Comparison of ENCODE assay signal across 7 mouse cellular contexts in the genomic region with DNA sequence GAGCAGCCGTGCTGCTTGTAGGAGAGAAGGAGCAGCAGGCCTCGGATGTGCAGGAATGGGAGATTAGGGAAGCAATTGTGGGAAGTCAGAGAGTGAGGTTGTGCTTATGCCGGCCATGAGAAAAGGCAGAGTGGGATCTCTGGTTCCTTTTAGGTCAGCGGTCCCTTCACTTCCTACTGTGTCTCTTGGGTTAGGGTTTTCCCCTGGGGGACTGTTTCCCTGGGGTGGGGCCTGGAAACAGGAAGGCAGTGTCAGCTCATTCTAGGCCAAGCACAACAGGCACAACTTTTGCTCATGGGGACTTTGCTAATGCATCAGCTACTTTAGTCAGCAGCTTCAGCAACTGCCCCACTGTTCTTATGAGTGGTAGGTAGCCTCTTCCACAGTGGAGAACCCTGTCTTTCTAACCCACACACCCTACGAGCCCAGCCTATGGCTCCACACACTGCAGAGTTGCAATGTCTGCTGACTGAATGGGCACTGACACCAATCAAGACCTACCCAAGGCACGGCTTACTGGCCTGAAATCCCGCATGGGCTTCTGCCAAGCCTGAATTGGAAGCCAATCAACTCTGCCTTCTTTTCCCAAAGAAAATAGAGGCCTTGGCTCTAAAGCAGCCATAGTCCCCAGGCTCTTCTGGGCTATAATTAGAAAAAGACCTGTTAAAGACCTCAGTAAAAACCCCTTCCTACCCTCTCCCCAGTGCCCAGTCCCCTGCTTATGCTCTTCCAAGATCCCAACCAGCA.
DNase-seq lines count a peak whose midpoint lies in the region; ATAC-seq lines count a peak whose summit lies in the region.

No protein-coding gene starts in this region.

- WGBS in midbrain, embryonic 14.5 days: 84% methylated on average over 7 of the region's 7 CpGs
- 74% methylated on average over 7 of the region's 7 CpGs for WGBS in midbrain, embryonic 16.5 days

- peak; percentile 29 for DNase-seq in midbrain, embryonic 14.5 days
- DNase-seq in cerebellum, adult 9-10 months: peak; percentile 61
- peak; percentile 52 for DNase-seq in gastrocnemius, postnatal 25 days
- DNase-seq in layer of hippocampus, postnatal 10 days (ENCODE audit: low spot score in 2 of 2): peak; percentile 63 to 73
- no peak for DNase-seq in yolk sac, embryonic 10.5 days (ENCODE audit: low spot score)

- H3K9me3 ChIP-seq in midbrain, embryonic 14.5 days (ENCODE audit: control insufficient read depth, low read length): no peaks in the 10 kb centered on the region
- H3K9me3 ChIP-seq in midbrain, embryonic 16.5 days (replicated peaks; ENCODE audit: control insufficient read depth, low read length, poor library complexity, severe bottlenecking): no peaks in the 10 kb centered on the region

- no peaks in the 10 kb centered on the region for H3K4me1 ChIP-seq in midbrain, embryonic 14.5 days (ENCODE audit: control insufficient read depth, insufficient read depth, low read length)
- no peaks in the 10 kb centered on the region for H3K4me1 ChIP-seq in midbrain, embryonic 16.5 days (ENCODE audit: control insufficient read depth, insufficient read depth, low read length)

- H3K9ac ChIP-seq in midbrain, embryonic 14.5 days (replicated peaks; ENCODE audit: low read length): no peak overlapping the region
- H3K9ac ChIP-seq in midbrain, embryonic 16.5 days (ENCODE audit: low read depth, low read length): no peak overlapping the region

- ATAC-seq in midbrain, embryonic 14.5 days (ENCODE audit: low FRiP score, low TSS enrichment): no peak
- ATAC-seq in midbrain, embryonic 16.5 days: no peak
- ATAC-seq in activated CD4-positive, CD25-positive, alpha-beta regulatory T cell, adult 4 months: no peak

- no peaks in the 10 kb centered on the region for H3K36me3 ChIP-seq in midbrain, embryonic 14.5 days (ENCODE audit: control insufficient read depth, insufficient read depth, low read length)
- no peaks in the 10 kb centered on the region for H3K36me3 ChIP-seq in midbrain, embryonic 16.5 days (ENCODE audit: control insufficient read depth, insufficient read depth, low read length)

- H3K4me3 ChIP-seq in midbrain, embryonic 14.5 days (replicated peaks; ENCODE audit: low read depth, low read length): no peak overlapping the region
- no peak overlapping the region for H3K4me3 ChIP-seq in midbrain, embryonic 16.5 days (ENCODE audit: low read depth, low read length)

- H3K27me3 ChIP-seq in midbrain, embryonic 14.5 days (ENCODE audit: control insufficient read depth, insufficient read depth, low read length): no peaks in the 10 kb centered on the region
- H3K27me3 ChIP-seq in midbrain, embryonic 16.5 days (ENCODE audit: control insufficient read depth, insufficient read depth, low read depth, low read length): no peaks in the 10 kb centered on the region

- H3K27ac ChIP-seq in midbrain, embryonic 14.5 days (replicated peaks; ENCODE audit: low read depth, low read length): no peak overlapping the region
- H3K27ac ChIP-seq in midbrain, embryonic 16.5 days (ENCODE audit: low read length): no peak overlapping the region

- no peak overlapping the region for H3K4me2 ChIP-seq in midbrain, embryonic 14.5 days (ENCODE audit: low read length)
- H3K4me2 ChIP-seq in midbrain, embryonic 16.5 days (ENCODE audit: low read length): no peak overlapping the region
